Mouse (Mus musculus) kidney, embryonic 16.5 days (tissue): ENCODE data around the gene Fdxr. TPM values are rescaled to one million over a fixed set of nuclear protein-coding genes. Genes with fewer than 3 reads are reported as not detected.

Source experiments
- ATAC-seq: fragments of 200-750 bp; cut with Nextera tagmentation; 2 replicates; pipeline ENCODE4 v1.8.0; 2017; ENCODE audit warnings: moderate TSS enrichment; ENCODE audit not compliant: low FRiP score, low TSS enrichment
- H3K27ac ChIP-seq: fragments of 300-500 bp; sonication (generic); 2 replicates; pipeline ENCODE4 v1.5.1; 2014; ENCODE audit warnings: low read length
- H3K27me3 ChIP-seq: fragments of 300-500 bp; sonication (generic); 2 replicates; pipeline ENCODE4 v1.6.1; 2014; ENCODE audit warnings: low read length, control low read depth, mixed read lengths; ENCODE audit not compliant: insufficient read depth
- H3K36me3 ChIP-seq: fragments of 300-500 bp; sonication (generic); 2 replicates; pipeline ENCODE4 v1.6.1; 2014; ENCODE audit warnings: low read length, control low read depth, mixed read lengths; ENCODE audit not compliant: insufficient read depth
- H3K4me1 ChIP-seq: fragments of 300-500 bp; sonication (generic); 2 replicates; pipeline ENCODE4 v1.6.1; 2014; ENCODE audit warnings: low read length, control low read depth, mixed read lengths; ENCODE audit not compliant: insufficient read depth
- H3K4me2 ChIP-seq: fragments of 300-500 bp; sonication (generic); replicated peaks from 2 replicates; pipeline ENCODE4 v1.6.1; 2014; ENCODE audit warnings: low read depth, low read length
- H3K4me3 ChIP-seq: fragments of 300-500 bp; sonication (generic); 2 replicates; pipeline ENCODE4 v1.5.1; 2014; ENCODE audit warnings: mild to moderate bottlenecking, low read length
- H3K9ac ChIP-seq: fragments of 300-500 bp; sonication (generic); replicated peaks from 2 replicates; pipeline ENCODE4 v1.6.1; 2014; ENCODE audit warnings: low read length
- H3K9me3 ChIP-seq: fragments of 300-500 bp; sonication (generic); 2 replicates; pipeline ENCODE4 v1.6.1; 2016; ENCODE audit warnings: low read length, control low read depth
- WGBS: fragments of 180-500 bp; shearing (Covaris S2); extraction: QIAGEN DNeasy Blood & Tissue Kit; methylation state at CpG from one replicate; pipeline ENCODE4 v1.1.7; 2014; 5-methylcytosine and 5-hydroxymethylcytosine counted together
- polyA plus RNA-seq: library from polyadenylated mRNA; unstranded; fragments of >200 nt; fragmentation: Nextera tagmentation; extraction: Ambion mirVana; gene quantifications from 2 replicates; pipeline ENCODE4 v1.2.1, GENCODE M21; 2015

The Fdxr gene
- polyA plus RNA-seq, 1 experiment from 2014 or later, result 23.6 TPM

- no peak overlapping the region for H3K9ac ChIP-seq
- H3K4me3 ChIP-seq, result no peak overlapping the region
- H3K4me2 ChIP-seq, result no peak overlapping the region
- H3K4me1 ChIP-seq, result peaks cover 3% of the 10 kb centered on the region; the same call in 1 of the 2 replicates
- no peaks in the 10 kb centered on the region for H3K9me3 ChIP-seq
- H3K27ac ChIP-seq, result no peak overlapping the region
- no peak for ATAC-seq
- H3K36me3 ChIP-seq, result no peaks in the 10 kb centered on the region
- no peaks in the 10 kb centered on the region for H3K27me3 ChIP-seq
- 74% methylated on average over 8 of the region's 8 CpGs for WGBS
These were observed 6.1 kb upstream of the Fdxr start for GRCm38 (mm10) chr11:115282723-115283485.

DNA sequence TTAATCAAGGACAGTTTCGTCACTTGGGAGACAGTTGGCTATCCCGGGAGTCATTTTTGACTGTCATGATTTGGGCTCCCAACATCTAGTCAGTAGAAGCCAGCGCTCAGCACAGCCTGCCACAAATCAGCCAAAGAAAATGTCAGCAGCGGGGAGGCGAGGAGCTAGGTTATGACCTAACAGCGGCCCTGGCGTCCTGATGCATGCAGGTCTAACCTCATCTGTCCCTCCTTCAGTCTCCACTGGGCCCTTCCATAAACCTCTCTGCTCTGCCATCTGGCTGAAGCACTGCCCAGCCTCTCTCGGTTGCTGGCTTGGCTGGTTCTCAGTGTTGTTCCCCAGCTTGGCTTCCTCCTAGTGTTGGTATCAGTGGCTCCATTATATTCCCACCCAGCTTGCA, 5.4 kb upstream of the Fdxr start:
- Histone ChIP-seq H3K9me3 (no peaks in the 10 kb centered on the region), H3K4me3 (no peak overlapping the region), H3K27ac (no peak overlapping the region), H3K27me3 (no peaks in the 10 kb centered on the region), H3K9ac (no peak overlapping the region), H3K36me3 (no peaks in the 10 kb centered on the region), H3K4me1 (peaks cover 7% of the 10 kb centered on the region; the same call in 1 of the 2 replicates), H3K4me2 (no peak overlapping the region)
- ATAC-seq, result no peak
- 54% methylated on average over 8 of the region's 8 CpGs for WGBS

GRCm38 (mm10) chr11:115279726-115280125, 2.9 kb upstream of the Fdxr start:
- ATAC-seq, result no peak
- no peaks in the 10 kb centered on the region for H3K27me3 ChIP-seq
- H3K9ac ChIP-seq, result no peak overlapping the region
- no peak overlapping the region for H3K4me3 ChIP-seq
- 75% methylated on average over 1 of the region's 1 CpGs for WGBS
- no peak overlapping the region for H3K4me2 ChIP-seq
- H3K27ac ChIP-seq, result no peak overlapping the region
- H3K4me1 ChIP-seq, result peaks cover 15% of the 10 kb centered on the region; the same call in 1 of the 2 replicates
- no peaks in the 10 kb centered on the region for H3K36me3 ChIP-seq
- no peaks in the 10 kb centered on the region for H3K9me3 ChIP-seq

GRCm38 (mm10) chr11:115278176-115278575, 1.3 kb upstream of the Fdxr start:
- 76% methylated on average over 6 of the region's 6 CpGs for WGBS
- H3K27me3 ChIP-seq, result no peaks in the 10 kb centered on the region
- peak overlapping the region; percentile 65; the same call in 1 of the 2 replicates for H3K4me2 ChIP-seq
- H3K27ac ChIP-seq, result no peak overlapping the region
- no peak overlapping the region for H3K4me3 ChIP-seq
- no peak overlapping the region for H3K9ac ChIP-seq
- no peaks in the 10 kb centered on the region for H3K36me3 ChIP-seq
- no peaks in the 10 kb centered on the region for H3K9me3 ChIP-seq
- H3K4me1 ChIP-seq, result peaks cover 15% of the 10 kb centered on the region; the same call in 1 of the 2 replicates
- ATAC-seq, result no peak

DNA sequence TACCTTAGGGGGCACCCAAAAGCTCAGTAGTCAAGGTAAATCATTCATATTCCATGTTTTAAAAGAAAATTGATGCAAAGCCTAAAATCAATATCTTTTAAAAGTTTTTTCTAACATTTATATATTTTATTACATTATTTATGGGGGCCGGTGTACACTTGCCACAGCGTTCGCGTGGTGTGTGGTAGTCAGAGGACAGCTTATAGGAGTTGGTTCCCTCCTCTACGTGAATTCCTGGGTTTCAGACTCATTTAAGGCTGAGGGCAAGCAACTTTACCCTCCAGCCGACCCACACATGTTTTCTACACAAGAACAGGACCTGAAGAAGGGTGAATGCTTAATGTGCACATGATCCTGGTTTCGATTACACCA, 740 bp upstream of the Fdxr start:
- Histone ChIP-seq H3K4me2 (peak overlapping the region; percentile 65), H3K4me1 (peaks cover 15% of the 10 kb centered on the region; the same call in 1 of the 2 replicates), H3K27me3 (no peaks in the 10 kb centered on the region), H3K36me3 (no peaks in the 10 kb centered on the region), H3K9ac (peak overlapping the region; percentile 73), H3K27ac (peak overlapping the region; percentile 80), H3K9me3 (no peaks in the 10 kb centered on the region), H3K4me3 (peak overlapping the region; percentile 69)
- WGBS, result 19% methylated on average over 7 of the region's 7 CpGs
- ATAC-seq, result no peak

- no peak overlapping the region for H3K27ac ChIP-seq
- peaks cover 15% of the 10 kb centered on the region; the same call in 1 of the 2 replicates for H3K4me1 ChIP-seq
- H3K4me2 ChIP-seq, result peak overlapping the region; percentile 81
- ATAC-seq, result no peak
- H3K36me3 ChIP-seq, result no peaks in the 10 kb centered on the region
- peak overlapping the region; percentile 69 for H3K4me3 ChIP-seq
- H3K9me3 ChIP-seq, result no peaks in the 10 kb centered on the region
- no peaks in the 10 kb centered on the region for H3K27me3 ChIP-seq
- peak overlapping the region; percentile 79 for H3K9ac ChIP-seq
- WGBS, result 78% methylated on average over 3 of the region's 3 CpGs
These were observed 896 bp downstream of the Fdxr start for GRCm38 (mm10) chr11:115275954-115276353.

DNA sequence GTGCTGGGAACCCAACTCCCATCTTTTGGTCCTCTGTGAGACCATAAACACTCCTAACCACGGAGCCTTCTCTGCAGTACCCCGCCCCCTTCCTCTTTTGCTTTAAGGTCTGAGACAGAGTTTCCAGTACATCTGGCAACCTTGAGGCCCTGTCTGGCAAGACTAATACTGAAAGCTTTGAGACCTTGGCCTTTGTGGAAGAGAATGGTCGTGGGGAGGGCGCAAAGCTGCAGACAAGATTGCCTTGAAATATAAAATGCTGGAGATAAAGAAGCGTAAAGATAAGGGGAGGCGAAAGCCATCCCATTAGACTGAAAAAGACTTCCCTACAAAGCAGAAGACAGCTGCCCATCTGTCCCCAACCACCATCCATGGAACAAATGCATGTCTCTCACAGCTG, 1.3 kb downstream of the Fdxr start:
- H3K27me3 ChIP-seq, result no peaks in the 10 kb centered on the region
- H3K4me2 ChIP-seq, result 0 out of 2 replicates have a peak overlapping the region, but pooled peaks have one; percentile 81
- 79% methylated on average over 6 of the region's 6 CpGs for WGBS
- peaks cover 15% of the 10 kb centered on the region; the same call in 1 of the 2 replicates for H3K4me1 ChIP-seq
- H3K9ac ChIP-seq, result no peak overlapping the region
- no peak for ATAC-seq
- no peaks in the 10 kb centered on the region for H3K9me3 ChIP-seq
- H3K36me3 ChIP-seq, result no peaks in the 10 kb centered on the region
- no peak overlapping the region for H3K27ac ChIP-seq
- H3K4me3 ChIP-seq, result no peak overlapping the region

GRCm38 (mm10) chr11:115274771-115275170, 2.1 kb downstream of the Fdxr start:
- no peaks in the 10 kb centered on the region for H3K9me3 ChIP-seq
- no peaks in the 10 kb centered on the region for H3K36me3 ChIP-seq
- no peak overlapping the region for H3K4me3 ChIP-seq
- no peak overlapping the region for H3K9ac ChIP-seq
- no peak overlapping the region for H3K4me2 ChIP-seq
- H3K27me3 ChIP-seq, result no peaks in the 10 kb centered on the region
- H3K27ac ChIP-seq, result no peak overlapping the region
- 81% methylated on average over 6 of the region's 6 CpGs for WGBS
- H3K4me1 ChIP-seq, result peaks cover 18% of the 10 kb centered on the region; the same call in 1 of the 2 replicates
- no peak for ATAC-seq

GRCm38 (mm10) chr11:115274178-115274577, 2.7 kb downstream of the Fdxr start:
- 82% methylated on average over 7 of the region's 7 CpGs for whole genome bisulfite sequencing

GRCm38 (mm10) chr11:115273735-115274134, 3.1 kb downstream of the Fdxr start:
- ATAC-seq, result no peak
- Histone ChIP-seq H3K9ac (no peak overlapping the region), H3K36me3 (no peaks in the 10 kb centered on the region), H3K4me3 (no peak overlapping the region), H3K4me1 (peaks cover 18% of the 10 kb centered on the region; the same call in 1 of the 2 replicates), H3K9me3 (no peaks in the 10 kb centered on the region), H3K4me2 (no peak overlapping the region), H3K27me3 (peaks cover 4% of the 10 kb centered on the region), H3K27ac (no peak overlapping the region)
- WGBS, result 41% methylated on average over 7 of the region's 7 CpGs

More at GRCm38 (mm10) chr11:115274178-115274577, 2.7 kb downstream of the Fdxr start:
- no peaks in the 10 kb centered on the region for H3K36me3 ChIP-seq
- no peak overlapping the region for H3K27ac ChIP-seq
- H3K9ac ChIP-seq, result no peak overlapping the region
- ATAC-seq, result no peak
- H3K4me2 ChIP-seq, result no peak overlapping the region
- no peaks in the 10 kb centered on the region for H3K9me3 ChIP-seq
- no peak overlapping the region for H3K4me3 ChIP-seq
- no peaks in the 10 kb centered on the region for H3K27me3 ChIP-seq
- H3K4me1 ChIP-seq, result peaks cover 18% of the 10 kb centered on the region; the same call in 1 of the 2 replicates
